Mouse (Mus musculus): ENCODE measurements at regions not wholly inside any gene's neighbourhood (a gene's known extent, or its start where the extent isn't known, plus 50 kb on each side); places are given as distances from the start of the nearest gene placed in this dataset.
"Not testable (repeated sequence)": the region's sequence is repeated elsewhere in the genome, so short reads cannot be mapped to it uniquely, and the experiment has no call there.

- Histone ChIP-seq H3K4me2 (no peak overlapping the region), H3K36me3 (ENCODE audit: control insufficient read depth, insufficient read depth, low read length) (no peaks in the 10 kb centered on the region), H3K4me3 (ENCODE audit: low read depth, low read length) (no peak overlapping the region), H3K27me3 (replicated peaks; ENCODE audit: control insufficient read depth, insufficient read depth, low read length) (no peaks in the 10 kb centered on the region), H3K27ac (ENCODE audit: low read depth, low read length) (no peak overlapping the region), H3K9ac (ENCODE audit: low read depth, low read length) (no peak overlapping the region), H3K4me1 (replicated peaks; ENCODE audit: control insufficient read depth, insufficient read depth, low read length) (no peaks in the 10 kb centered on the region; the same call in 1 of the 2 replicates), H3K9me3 (ENCODE audit: control insufficient read depth, low read length) (no peaks in the 10 kb centered on the region)
- ATAC-seq (replicated peaks; ENCODE audit: low FRiP score) (no peak), DNase-seq (ENCODE audit: low spot score) (no peak)
- 48% methylated on average over 4 of the region's 4 CpGs for WGBS
Measured at GRCm38 (mm10) chr6:95058017-95058416, 59.0 kb upstream of the Kbtbd8 start.

GRCm38 (mm10) chr6:95056222-95056621, 60.8 kb upstream of the Kbtbd8 start:
- Histone ChIP-seq H3K9ac (ENCODE audit: low read depth, low read length) (no peak overlapping the region), H3K36me3 (ENCODE audit: control insufficient read depth, insufficient read depth, low read length) (no peaks in the 10 kb centered on the region)

DNA sequence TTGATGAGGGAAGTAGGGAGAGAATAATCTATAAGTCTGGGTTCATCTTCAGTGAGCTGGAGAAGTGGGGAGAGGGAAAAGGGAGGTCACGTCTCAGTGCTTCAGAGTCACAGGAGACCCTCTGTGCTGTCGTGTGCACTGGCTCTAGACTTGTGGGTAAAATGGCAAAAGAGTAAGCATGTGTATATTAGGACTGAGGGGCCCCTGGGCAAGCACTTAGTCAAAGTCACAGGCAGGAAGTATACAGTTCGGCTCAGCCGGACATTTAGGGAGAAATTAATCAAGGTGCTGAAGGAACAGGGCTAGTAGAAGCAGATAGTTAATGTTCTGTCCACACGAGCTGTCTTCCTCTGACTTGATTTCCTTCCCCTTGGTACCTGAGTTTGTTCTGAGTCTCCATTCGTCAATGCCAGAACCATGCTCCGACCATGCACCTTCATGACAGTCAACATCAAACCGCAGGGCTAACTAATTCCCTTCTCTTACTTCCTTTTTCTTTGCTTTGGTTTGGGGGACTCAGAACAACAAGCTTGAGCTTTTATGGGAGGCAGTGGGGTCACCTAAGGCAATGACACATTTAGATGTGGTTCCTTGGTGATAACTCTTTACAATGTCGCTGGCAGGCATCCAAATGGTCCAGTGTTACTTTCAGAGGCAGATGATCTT, 63.2 kb upstream of the Kbtbd8 start:
- DNase-seq (ENCODE audit: low spot score): no peak
- H3K36me3 ChIP-seq (ENCODE audit: control insufficient read depth, insufficient read depth, low read length): no peaks in the 10 kb centered on the region

More at GRCm38 (mm10) chr6:95056222-95056621, 60.8 kb upstream of the Kbtbd8 start:
- 87% methylated on average over 2 of the region's 2 CpGs for whole genome bisulfite sequencing
- Histone ChIP-seq H3K4me3 (ENCODE audit: low read depth, low read length) (no peak overlapping the region), H3K4me1 (replicated peaks; ENCODE audit: control insufficient read depth, insufficient read depth, low read length) (no peaks in the 10 kb centered on the region; the same call in 1 of the 2 replicates), H3K27me3 (replicated peaks; ENCODE audit: control insufficient read depth, insufficient read depth, low read length) (no peaks in the 10 kb centered on the region), H3K27ac (ENCODE audit: low read depth, low read length) (no peak overlapping the region), H3K9me3 (ENCODE audit: control insufficient read depth, low read length) (no peaks in the 10 kb centered on the region), H3K4me2 (no peak overlapping the region)
- DNase-seq (ENCODE audit: low spot score) (no peak), ATAC-seq (replicated peaks; ENCODE audit: low FRiP score) (no peak)

DNA sequence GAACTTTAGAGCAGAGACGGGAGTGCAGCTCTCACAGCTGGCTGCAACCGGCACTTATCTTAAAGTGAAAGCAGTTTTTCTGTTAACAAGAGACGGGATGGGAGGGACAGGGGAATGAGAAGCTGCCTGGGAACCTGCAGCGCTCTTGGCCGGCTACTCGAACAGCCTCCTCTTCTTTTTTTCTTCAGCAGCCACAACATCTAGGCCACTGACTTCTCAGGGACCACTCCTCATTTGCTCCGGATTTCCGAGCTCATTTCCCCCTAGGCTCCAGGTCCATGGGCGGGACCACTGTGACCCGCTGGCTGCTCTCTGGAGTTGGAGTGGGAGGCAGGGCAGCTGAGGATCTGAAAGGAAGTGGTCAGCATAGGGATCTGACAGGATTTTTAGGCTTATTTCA, 75.7 kb upstream of the Kbtbd8 start:
- H3K27me3 ChIP-seq (replicated peaks; ENCODE audit: control insufficient read depth, insufficient read depth, low read length); H3K36me3 ChIP-seq (ENCODE audit: control insufficient read depth, insufficient read depth, low read length); H3K27ac ChIP-seq (ENCODE audit: low read depth, low read length); H3K4me1 ChIP-seq (replicated peaks; ENCODE audit: control insufficient read depth, insufficient read depth, low read length); H3K9me3 ChIP-seq (ENCODE audit: control insufficient read depth, low read length); H3K4me3 ChIP-seq (ENCODE audit: low read depth, low read length); DNase-seq (ENCODE audit: low spot score); H3K4me2 ChIP-seq; H3K9ac ChIP-seq (ENCODE audit: low read depth, low read length); ATAC-seq (replicated peaks; ENCODE audit: low FRiP score): not testable (repeated sequence)
- WGBS: 12% methylated on average over 6 of the region's 10 CpGs

More for the DNA sequence above, 63.2 kb upstream of the Kbtbd8 start:
- Histone ChIP-seq H3K27me3 (replicated peaks; ENCODE audit: control insufficient read depth, insufficient read depth, low read length) (no peaks in the 10 kb centered on the region), H3K9ac (ENCODE audit: low read depth, low read length) (no peak overlapping the region), H3K27ac (ENCODE audit: low read depth, low read length) (no peak overlapping the region), H3K4me2 (no peak overlapping the region), H3K9me3 (ENCODE audit: control insufficient read depth, low read length) (no peaks in the 10 kb centered on the region), H3K4me1 (replicated peaks; ENCODE audit: control insufficient read depth, insufficient read depth, low read length) (no peaks in the 10 kb centered on the region; the same call in 1 of the 2 replicates), H3K4me3 (ENCODE audit: low read depth, low read length) (no peak overlapping the region)
- WGBS: 53% methylated on average over 9 of the region's 9 CpGs
- no peak for ATAC-seq (replicated peaks; ENCODE audit: low FRiP score)

DNA sequence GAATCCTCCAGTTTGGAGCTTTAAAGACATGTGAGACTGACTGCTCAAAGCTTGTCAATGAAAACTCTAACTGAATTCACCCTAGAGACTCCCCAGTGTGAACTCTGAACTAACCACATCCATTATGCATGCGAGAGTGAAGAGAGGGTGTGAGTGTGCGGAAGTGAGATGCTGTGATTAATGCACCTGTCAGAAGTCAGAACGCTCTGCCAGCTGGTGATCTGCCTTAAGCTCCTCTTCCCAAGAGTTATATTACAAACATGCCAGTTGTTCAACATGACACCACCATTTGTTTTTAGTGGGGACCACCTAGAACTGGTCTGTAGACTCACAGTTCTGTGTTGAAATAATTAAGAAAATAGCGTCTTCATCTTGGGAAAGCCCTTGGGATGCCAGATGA, 92.8 kb upstream of the Kbtbd8 start:
- H3K4me2 ChIP-seq: no peak overlapping the region
- no peaks in the 10 kb centered on the region; the same call in 1 of the 2 replicates for H3K9me3 ChIP-seq (ENCODE audit: control insufficient read depth, low read length)
- DNase-seq (ENCODE audit: low spot score): no peak
- no peak overlapping the region for H3K27ac ChIP-seq (ENCODE audit: low read depth, low read length)
- H3K9ac ChIP-seq (ENCODE audit: low read depth, low read length): no peak overlapping the region
- H3K4me1 ChIP-seq (replicated peaks; ENCODE audit: control insufficient read depth, insufficient read depth, low read length): no peaks in the 10 kb centered on the region
- H3K4me3 ChIP-seq (ENCODE audit: low read depth, low read length): no peak overlapping the region
- H3K27me3 ChIP-seq (replicated peaks; ENCODE audit: control insufficient read depth, insufficient read depth, low read length): no peaks in the 10 kb centered on the region
- no peak for ATAC-seq (replicated peaks; ENCODE audit: low FRiP score)
- WGBS: 42% methylated on average over 4 of the region's 4 CpGs
- no peaks in the 10 kb centered on the region for H3K36me3 ChIP-seq (ENCODE audit: control insufficient read depth, insufficient read depth, low read length)

GRCm38 (mm10) chr6:95021724-95022123, 95.3 kb upstream of the Kbtbd8 start:
- no peaks in the 10 kb centered on the region; the same call in 1 of the 2 replicates for H3K9me3 ChIP-seq (ENCODE audit: control insufficient read depth, low read length)
- H3K4me3 ChIP-seq (ENCODE audit: low read depth, low read length): no peak overlapping the region
- 67% methylated on average over 7 of the region's 7 CpGs for WGBS
- ATAC-seq (replicated peaks; ENCODE audit: low FRiP score) (no peak), DNase-seq (ENCODE audit: low spot score) (no peak)
- no peak overlapping the region for H3K9ac ChIP-seq (ENCODE audit: low read depth, low read length)
- no peaks in the 10 kb centered on the region for H3K27me3 ChIP-seq (replicated peaks; ENCODE audit: control insufficient read depth, insufficient read depth, low read length)
- H3K4me1 ChIP-seq (replicated peaks; ENCODE audit: control insufficient read depth, insufficient read depth, low read length): no peaks in the 10 kb centered on the region
- no peak overlapping the region for H3K27ac ChIP-seq (ENCODE audit: low read depth, low read length)
- H3K36me3 ChIP-seq (ENCODE audit: control insufficient read depth, insufficient read depth, low read length): no peaks in the 10 kb centered on the region
- H3K4me2 ChIP-seq: no peak overlapping the region

GRCm38 (mm10) chr6:95017911-95018310, 99.1 kb upstream of the Kbtbd8 start:
- Histone ChIP-seq H3K4me3 (ENCODE audit: low read depth, low read length) (no peak overlapping the region), H3K9me3 (ENCODE audit: control insufficient read depth, low read length) (no peaks in the 10 kb centered on the region; the same call in 1 of the 2 replicates), H3K27ac (ENCODE audit: low read depth, low read length) (no peak overlapping the region), H3K4me2 (no peak overlapping the region), H3K4me1 (replicated peaks; ENCODE audit: control insufficient read depth, insufficient read depth, low read length) (no peaks in the 10 kb centered on the region), H3K9ac (ENCODE audit: low read depth, low read length) (no peak overlapping the region), H3K27me3 (replicated peaks; ENCODE audit: control insufficient read depth, insufficient read depth, low read length) (no peaks in the 10 kb centered on the region), H3K36me3 (ENCODE audit: control insufficient read depth, insufficient read depth, low read length) (no peaks in the 10 kb centered on the region)
- no peak for ATAC-seq (replicated peaks; ENCODE audit: low FRiP score)
- no peak for DNase-seq (ENCODE audit: low spot score)
- WGBS: 59% methylated on average over 4 of the region's 4 CpGs

DNA sequence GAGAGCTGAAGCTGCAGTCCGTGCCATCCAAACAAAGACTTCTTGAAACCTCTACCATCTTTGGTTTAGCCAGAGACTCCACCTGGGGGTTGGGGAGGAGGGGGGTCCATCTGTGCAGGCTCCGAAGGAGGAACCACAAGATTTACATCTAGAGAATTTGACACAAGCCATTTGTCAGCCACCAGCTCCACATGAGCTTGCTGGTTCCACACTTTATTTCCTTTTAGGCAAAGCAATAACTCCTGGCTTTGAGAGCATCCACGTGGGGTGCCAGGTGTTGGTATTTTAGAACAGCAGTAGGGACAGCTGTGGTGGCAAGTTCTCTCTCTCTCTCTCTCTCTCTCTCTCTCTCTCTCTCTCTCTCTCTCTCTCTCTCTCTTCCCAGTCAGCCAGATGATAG, 99.6 kb upstream of the Kbtbd8 start:
- 49% methylated on average over 3 of the region's 3 CpGs for WGBS
- Histone ChIP-seq H3K9ac (ENCODE audit: low read depth, low read length) (no peak overlapping the region), H3K36me3 (ENCODE audit: control insufficient read depth, insufficient read depth, low read length) (no peaks in the 10 kb centered on the region), H3K4me3 (ENCODE audit: low read depth, low read length) (no peak overlapping the region), H3K4me2 (no peak overlapping the region), H3K9me3 (ENCODE audit: control insufficient read depth, low read length) (no peaks in the 10 kb centered on the region; the same call in 1 of the 2 replicates), H3K27me3 (replicated peaks; ENCODE audit: control insufficient read depth, insufficient read depth, low read length) (no peaks in the 10 kb centered on the region), H3K27ac (ENCODE audit: low read depth, low read length) (no peak overlapping the region), H3K4me1 (replicated peaks; ENCODE audit: control insufficient read depth, insufficient read depth, low read length) (no peaks in the 10 kb centered on the region)
- ATAC-seq (replicated peaks; ENCODE audit: low FRiP score) (no peak), DNase-seq (ENCODE audit: low spot score) (no peak)

DNA sequence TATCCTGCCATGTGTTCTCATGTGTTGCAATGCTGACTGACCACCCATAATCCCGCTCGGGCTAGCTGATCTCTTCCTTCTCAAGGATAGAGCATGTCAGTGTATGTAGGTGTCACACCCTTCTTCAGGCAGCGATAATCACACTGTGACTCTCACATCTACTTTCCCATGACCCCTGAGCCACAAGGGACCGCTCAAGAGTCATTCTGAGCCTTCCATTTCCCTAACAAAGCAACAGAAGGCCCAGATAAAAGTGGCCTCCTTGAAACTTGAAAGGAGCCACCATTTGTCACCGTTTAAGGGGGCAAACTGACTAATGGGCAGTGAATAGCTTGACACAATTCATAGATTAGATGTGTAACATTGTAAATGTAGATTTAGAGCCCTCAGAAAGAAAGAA, 103.9 kb upstream of the Kbtbd8 start:
- no peaks in the 10 kb centered on the region for H3K36me3 ChIP-seq (ENCODE audit: control insufficient read depth, insufficient read depth, low read length)
- H3K9ac ChIP-seq (ENCODE audit: low read depth, low read length): no peak overlapping the region
- WGBS: 38% methylated on average over 5 of the region's 5 CpGs

More for the DNA sequence above, 103.9 kb upstream of the Kbtbd8 start:
- Histone ChIP-seq H3K4me2 (no peak overlapping the region), H3K27ac (ENCODE audit: low read depth, low read length) (no peak overlapping the region), H3K27me3 (replicated peaks; ENCODE audit: control insufficient read depth, insufficient read depth, low read length) (no peaks in the 10 kb centered on the region), H3K4me1 (replicated peaks; ENCODE audit: control insufficient read depth, insufficient read depth, low read length) (no peaks in the 10 kb centered on the region), H3K4me3 (ENCODE audit: low read depth, low read length) (no peak overlapping the region), H3K9me3 (ENCODE audit: control insufficient read depth, low read length) (no peaks in the 10 kb centered on the region)
- ATAC-seq (replicated peaks; ENCODE audit: low FRiP score): no peak
- no peak for DNase-seq (ENCODE audit: low spot score)

All from liver, embryonic 11.5 days (tissue).